Mouse (Mus musculus): Measurements from ENCODE around the gene Stk25. TPM values are rescaled to one million over a fixed set of nuclear protein-coding genes. Genes with fewer than 3 reads are reported as not detected.

Gene Stk25
- polyA plus RNA-seq, 2 experiments: 204 to 248 TPM

GRCm38 (mm10) chr1:93630796-93631195, 27.7 kb downstream of the Stk25 start:
- no peak overlapping the region for H3K4me2 ChIP-seq (replicated peaks; ENCODE audit: low read depth, low read length, severe bottlenecking)
- no peaks in the 10 kb centered on the region for H3K9me3 ChIP-seq (ENCODE audit: control insufficient read depth, low read length)
- no peak for TF ChIP-seq POLR2A (IDR thresholded peaks at IDR 0.05; ENCODE audit: borderline replicate concordance, extremely low read depth, insufficient read depth, insufficient read length)
- no peak overlapping the region for H3K9ac ChIP-seq (ENCODE audit: low read depth, low read length, severe bottlenecking)
- 92% methylated on average over 3 of the region's 3 CpGs for WGBS
- peaks cover 7% of the 10 kb centered on the region for H3K4me1 ChIP-seq (ENCODE audit: control insufficient read depth, insufficient read depth, low read length)
- H3K4me3 ChIP-seq (replicated peaks; ENCODE audit: low read length): no peak overlapping the region
- DNase-seq (ENCODE audit: low spot score): no peak
- H3K27ac ChIP-seq (replicated peaks; ENCODE audit: low read depth, low read length): no peak overlapping the region
- no peak for ATAC-seq (ENCODE audit: low FRiP score, low read depth)
- no peaks in the 10 kb centered on the region for H3K27me3 ChIP-seq (ENCODE audit: control insufficient read depth, insufficient read depth, low read length)
- H3K36me3 ChIP-seq (ENCODE audit: control insufficient read depth, insufficient read depth, low read length): peaks cover 57% of the 10 kb centered on the region

DNA sequence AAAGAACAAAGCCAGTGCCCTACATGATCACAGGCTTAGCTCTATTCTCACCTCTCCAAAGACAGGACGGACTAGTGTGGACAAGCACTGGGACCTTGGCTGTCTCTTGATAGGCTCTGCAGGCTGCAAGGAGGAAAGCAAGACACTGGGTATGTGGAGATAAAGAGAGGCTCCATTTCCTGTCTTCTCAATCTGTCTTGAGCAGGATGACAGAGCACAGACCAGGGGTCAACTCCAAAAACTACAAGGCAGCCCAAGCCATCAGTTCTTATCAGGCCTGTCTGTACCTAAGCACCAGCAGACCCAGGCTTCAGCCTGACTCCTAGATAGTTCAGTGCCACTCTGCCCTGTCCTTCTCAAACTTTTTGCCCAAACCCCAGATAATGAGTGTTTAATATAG, 34.0 kb downstream of the Stk25 start:
- no peaks in the 10 kb centered on the region for H3K9me3 ChIP-seq (ENCODE audit: control insufficient read depth, low read length)
- H3K4me1 ChIP-seq (ENCODE audit: control insufficient read depth, insufficient read depth, low read length): no peaks in the 10 kb centered on the region
- DNase-seq (ENCODE audit: low spot score) (no peak), ATAC-seq (ENCODE audit: low FRiP score, low read depth) (no peak)
- WGBS: 95% methylated on average over 1 of the region's 1 CpGs
- no peak overlapping the region for H3K27ac ChIP-seq (replicated peaks; ENCODE audit: low read depth, low read length)
- H3K27me3 ChIP-seq (ENCODE audit: control insufficient read depth, insufficient read depth, low read length): no peaks in the 10 kb centered on the region
- peaks cover 93% of the 10 kb centered on the region for H3K36me3 ChIP-seq (ENCODE audit: control insufficient read depth, insufficient read depth, low read length)
- H3K9ac ChIP-seq (ENCODE audit: low read depth, low read length, severe bottlenecking): no peak overlapping the region
- H3K4me2 ChIP-seq (replicated peaks; ENCODE audit: low read depth, low read length, severe bottlenecking): no peak overlapping the region
- TF ChIP-seq POLR2A (IDR thresholded peaks at IDR 0.05; ENCODE audit: borderline replicate concordance, extremely low read depth, insufficient read depth, insufficient read length): no peak
- no peak overlapping the region for H3K4me3 ChIP-seq (replicated peaks; ENCODE audit: low read length)

- peaks cover 11% of the 10 kb centered on the region; the same call in 1 of the 2 replicates for H3K4me1 ChIP-seq (ENCODE audit: control insufficient read depth, insufficient read depth, low read length)
- WGBS: 64% methylated on average over 5 of the region's 5 CpGs
- H3K9me3 ChIP-seq (ENCODE audit: control insufficient read depth, low read length): no peaks in the 10 kb centered on the region
- no peak for DNase-seq (ENCODE audit: low spot score)
- H3K4me3 ChIP-seq (replicated peaks; ENCODE audit: low read length): no peak overlapping the region
- no peak overlapping the region for H3K9ac ChIP-seq (ENCODE audit: low read depth, low read length, severe bottlenecking)
- H3K36me3 ChIP-seq (ENCODE audit: control insufficient read depth, insufficient read depth, low read length): peaks cover 39% of the 10 kb centered on the region
- H3K27ac ChIP-seq (replicated peaks; ENCODE audit: low read depth, low read length): no peak overlapping the region
- no peak overlapping the region for H3K4me2 ChIP-seq (replicated peaks; ENCODE audit: low read depth, low read length, severe bottlenecking)
- no peak for TF ChIP-seq POLR2A (IDR thresholded peaks at IDR 0.05; ENCODE audit: borderline replicate concordance, extremely low read depth, insufficient read depth, insufficient read length)
- no peak for ATAC-seq (ENCODE audit: low FRiP score, low read depth)
- H3K27me3 ChIP-seq (ENCODE audit: control insufficient read depth, insufficient read depth, low read length): no peaks in the 10 kb centered on the region
Measured at GRCm38 (mm10) chr1:93618948-93619347, 39.5 kb downstream of the Stk25 start.

GRCm38 (mm10) chr1:93618059-93618748, 40.3 kb downstream of the Stk25 start:
- WGBS: 52% methylated on average over 4 of the region's 4 CpGs
- DNase-seq (ENCODE audit: low spot score) (no peak), ATAC-seq (ENCODE audit: low FRiP score, low read depth) (peak; percentile 44; the same call in 1 of the 2 replicates)
- no peak overlapping the region for H3K9ac ChIP-seq (ENCODE audit: low read depth, low read length, severe bottlenecking)
- H3K4me2 ChIP-seq (replicated peaks; ENCODE audit: low read depth, low read length, severe bottlenecking): no peak overlapping the region
- H3K9me3 ChIP-seq (ENCODE audit: control insufficient read depth, low read length): no peaks in the 10 kb centered on the region
- H3K27me3 ChIP-seq (ENCODE audit: control insufficient read depth, insufficient read depth, low read length): no peaks in the 10 kb centered on the region
- H3K4me3 ChIP-seq (replicated peaks; ENCODE audit: low read length): no peak overlapping the region
- no peak overlapping the region; the same call in 1 of the 2 replicates for H3K27ac ChIP-seq (replicated peaks; ENCODE audit: low read depth, low read length)
- TF ChIP-seq POLR2A (IDR thresholded peaks at IDR 0.05; ENCODE audit: borderline replicate concordance, extremely low read depth, insufficient read depth, insufficient read length): no peak
- H3K4me1 ChIP-seq (ENCODE audit: control insufficient read depth, insufficient read depth, low read length): peaks cover 11% of the 10 kb centered on the region; the same call in 1 of the 2 replicates
- H3K36me3 ChIP-seq (ENCODE audit: control insufficient read depth, insufficient read depth, low read length): peaks cover 32% of the 10 kb centered on the region

GRCm38 (mm10) chr1:93609762-93610161, 48.7 kb downstream of the Stk25 start:
- no peak overlapping the region for H3K4me2 ChIP-seq (replicated peaks; ENCODE audit: low read depth, low read length, severe bottlenecking)
- H3K9ac ChIP-seq (ENCODE audit: low read depth, low read length, severe bottlenecking): no peak overlapping the region
- no peaks in the 10 kb centered on the region for H3K9me3 ChIP-seq (ENCODE audit: control insufficient read depth, low read length)
- TF ChIP-seq POLR2A (IDR thresholded peaks at IDR 0.05; ENCODE audit: borderline replicate concordance, extremely low read depth, insufficient read depth, insufficient read length): no peak
- H3K36me3 ChIP-seq (ENCODE audit: control insufficient read depth, insufficient read depth, low read length): no peaks in the 10 kb centered on the region
- H3K27me3 ChIP-seq (ENCODE audit: control insufficient read depth, insufficient read depth, low read length): no peaks in the 10 kb centered on the region
- no peaks in the 10 kb centered on the region for H3K4me1 ChIP-seq (ENCODE audit: control insufficient read depth, insufficient read depth, low read length)
- ATAC-seq (ENCODE audit: low FRiP score, low read depth) (no peak), DNase-seq (ENCODE audit: low spot score) (no peak)
- H3K27ac ChIP-seq (replicated peaks; ENCODE audit: low read depth, low read length): no peak overlapping the region
- 87% methylated on average over 8 of the region's 8 CpGs for WGBS
- H3K4me3 ChIP-seq (replicated peaks; ENCODE audit: low read length): no peak overlapping the region
